Comparison of ENCODE assay signal across 7 mouse cellular contexts in the genomic region with DNA sequence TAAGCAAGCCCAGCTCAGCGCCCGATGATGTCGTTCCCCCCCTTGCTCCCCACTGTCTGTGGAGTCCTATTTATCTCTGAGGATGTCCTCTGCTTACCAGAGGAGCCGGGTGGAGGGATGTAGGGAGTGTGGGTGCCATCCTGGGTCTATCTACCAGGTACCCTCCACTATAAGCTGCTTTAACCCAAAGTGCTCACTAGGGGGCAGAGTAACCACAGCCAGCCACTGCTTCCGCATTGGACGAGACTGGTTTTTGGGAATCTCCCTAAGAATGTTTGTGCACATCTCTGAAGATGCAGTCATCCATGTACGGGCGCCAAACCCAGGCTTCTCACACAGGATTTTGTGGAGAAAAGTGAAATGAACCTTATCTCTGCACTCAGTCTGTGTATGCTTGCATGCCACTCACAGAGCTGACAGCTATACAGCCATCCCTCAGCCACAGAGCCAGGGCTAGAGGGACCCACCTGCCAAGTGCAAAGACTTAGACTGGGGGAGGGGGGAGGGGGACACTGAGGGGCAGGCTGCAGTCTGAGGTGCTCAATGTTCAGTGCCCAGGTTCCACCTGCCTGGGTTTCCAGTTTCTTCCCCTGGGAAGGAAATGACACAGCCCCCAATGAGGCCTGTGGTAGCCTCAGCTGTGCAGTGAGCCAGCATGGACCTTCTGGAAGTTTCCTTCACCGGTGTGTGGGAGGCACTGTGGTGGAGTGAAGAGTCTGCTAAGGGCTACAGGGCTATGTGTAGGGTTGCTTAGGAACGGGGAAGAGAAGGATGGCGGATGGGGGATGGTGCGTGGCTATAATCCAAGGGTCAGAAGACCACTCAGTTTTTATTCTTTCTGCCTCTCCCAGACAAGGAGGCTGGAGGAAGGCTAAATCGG. TPM values are rescaled to one million over a fixed set of nuclear protein-coding genes. Genes with fewer than 3 reads are reported as not detected.
A peak's percentile ranks its signal among the peaks of the same experiment; 100 is the strongest.
DNase-seq lines count a peak whose midpoint lies in the region; ATAC-seq and TF ChIP-seq lines count a peak whose summit lies in the region.

No protein-coding gene starts in this region.

- 0 out of 2 replicates have a peak, but pooled peaks have one; percentile 30 for ATAC-seq in heart, embryonic 12.5 days (ENCODE audit: insufficient number of reproducible peaks, low FRiP score)
- ATAC-seq in kidney, embryonic 15.5 days (replicated peaks; ENCODE audit: low FRiP score): peak; percentile 73

- no peak overlapping the region for H3K4me3 ChIP-seq in CH12.LX (replicated peaks in 1 of 3; ENCODE audit: low read depth in 2 of 3, low read length in 2 of 3, poor library complexity in 1 of 3)
- no peak overlapping the region for H3K4me3 ChIP-seq in heart, embryonic 12.5 days
- H3K4me3 ChIP-seq in kidney, embryonic 15.5 days (replicated peaks): no peak overlapping the region
- no peak overlapping the region for H3K4me3 ChIP-seq in lung, adult 2 months (replicated peaks; ENCODE audit: extremely low read depth, low read depth, low read length)

- no peak overlapping the region for H3K27ac ChIP-seq in CH12.LX (ENCODE audit: insufficient read depth, low read depth)
- no peak overlapping the region for H3K27ac ChIP-seq in heart, embryonic 12.5 days (ENCODE audit: poor library complexity, severe bottlenecking)
- H3K27ac ChIP-seq in kidney, embryonic 15.5 days: peak overlapping the region; percentile 64; the same call in 1 of the 2 replicates

- TF ChIP-seq RAD21 in CH12.LX (IDR thresholded peaks at IDR 0.05; ENCODE audit: low read depth, low read length): peak; percentile 80

- H3K36me3 ChIP-seq in CH12.LX (replicated peaks in 1 of 2; ENCODE audit: control insufficient read depth in 1 of 2, insufficient read depth in 1 of 2, low read length in 1 of 2): no peaks in the 10 kb centered on the region
- no peaks in the 10 kb centered on the region for H3K36me3 ChIP-seq in heart, embryonic 12.5 days
- no peaks in the 10 kb centered on the region for H3K36me3 ChIP-seq in kidney, embryonic 15.5 days

- no peak overlapping the region for H3K4me2 ChIP-seq in CH12.LX (ENCODE audit: insufficient read depth, low read depth, poor library complexity, severe bottlenecking)
- no peak overlapping the region for H3K4me2 ChIP-seq in heart, embryonic 12.5 days
- H3K4me2 ChIP-seq in kidney, embryonic 15.5 days: peak overlapping the region; percentile 14; the same call in 1 of the 2 replicates

- 53% methylated on average over 13 of the region's 13 CpGs for WGBS in heart, embryonic 12.5 days
- 39% methylated on average over 13 of the region's 13 CpGs for WGBS in kidney, embryonic 15.5 days
- 36% methylated on average over 13 of the region's 13 CpGs for WGBS in lung, adult 2 months

- peak; percentile 58 to 85 for TF ChIP-seq CTCF in CH12.LX (conservative IDR thresholded peaks at IDR 0.05 in 1 of 2, IDR thresholded peaks at IDR 0.05 in 1 of 2; ENCODE audit: low read depth in 2 of 2, low read length in 2 of 2)
- TF ChIP-seq CTCF in lung, adult 2 months (IDR thresholded peaks at IDR 0.05; ENCODE audit: insufficient read depth, low read length): peak; percentile 88

- H3K9me3 ChIP-seq in CH12.LX (replicated peaks; ENCODE audit: low read length): no peaks in the 10 kb centered on the region
- no peaks in the 10 kb centered on the region for H3K9me3 ChIP-seq in heart, embryonic 12.5 days (replicated peaks)
- H3K9me3 ChIP-seq in kidney, embryonic 15.5 days (replicated peaks): no peaks in the 10 kb centered on the region

- TF ChIP-seq EP300 in CH12.LX (IDR thresholded peaks at IDR 0.05; ENCODE audit: low read length): no peak

- dilution Hi-C loops in CH12.LX (cut with MboI; ENCODE audit: extremely low pct_ligation_motif_present, extremely low pct_unique_long_range_greater_than_20kb, low sequenced_read_pairs): no loop called here

- H3K79me2 ChIP-seq in CH12.LX (replicated peaks; ENCODE audit: control insufficient read depth, extremely low read depth, insufficient read depth, poor library complexity, severe bottlenecking): no peaks in the 10 kb centered on the region

- DNase-seq in CH12.LX (ENCODE audit: extremely low read depth) (peak; percentile 6), adipocyte (ENCODE audit: low spot score) (peak; percentile 66)
- DNase-seq in embryo, embryonic 10.5 days (ENCODE audit: low spot score): peak; percentile 82
- peak; percentile 34 for DNase-seq in lung, adult 2 months
- peak; percentile 45 for DNase-seq in retina, adult 2 months (ENCODE audit: low read depth, low spot score)

- H3K27me3 ChIP-seq in CH12.LX (replicated peaks): peaks cover 96% of the 10 kb centered on the region
- H3K27me3 ChIP-seq in heart, embryonic 12.5 days (replicated peaks): peaks cover 17% of the 10 kb centered on the region; the same call in 1 of the 2 replicates
- no peaks in the 10 kb centered on the region for H3K27me3 ChIP-seq in kidney, embryonic 15.5 days

- TF ChIP-seq POLR2A in CH12.LX (IDR thresholded peaks at IDR 0.05; ENCODE audit: low read depth, low read length): no peak
- TF ChIP-seq POLR2A in lung, adult 2 months (IDR thresholded peaks at IDR 0.05; ENCODE audit: borderline replicate concordance, extremely low read depth, low read depth, low read length): no peak

- in situ Hi-C loops in CH12.LX (cut with MboI; ENCODE audit: low pct_ligation_motif_present, low pct_unique_long_range_greater_than_20kb, low sequenced_read_pairs): no loop called here

- 0 out of 4 replicates have a peak, but pooled peaks cover 0 to 3% of the 10 kb centered on the region in 2 experiments for H3K4me1 ChIP-seq in CH12.LX (ENCODE audit: control insufficient read depth in 1 of 2, insufficient read depth in 2 of 2)
- peaks cover 22% of the 10 kb centered on the region for H3K4me1 ChIP-seq in heart, embryonic 12.5 days (replicated peaks)
- H3K4me1 ChIP-seq in kidney, embryonic 15.5 days: peaks cover 36% of the 10 kb centered on the region
- no peaks in the 10 kb centered on the region; the same call in none of the 2 replicates for H3K4me1 ChIP-seq in lung, adult 2 months (ENCODE audit: control insufficient read depth, insufficient read depth, low read length)

- H3K9ac ChIP-seq in CH12.LX (ENCODE audit: insufficient read depth, low read depth): no peak overlapping the region
- no peak overlapping the region for H3K9ac ChIP-seq in heart, embryonic 12.5 days
- H3K9ac ChIP-seq in kidney, embryonic 15.5 days: no peak overlapping the region

TF ChIP-seq in CH12.LX, 34 proteins besides CTCF, POLR2A, EP300 and RAD21:
- TF ChIP-seq MXI1 (IDR thresholded peaks at IDR 0.05; ENCODE audit: low read depth, low read length): no peak
- TF ChIP-seq ELF1 (IDR thresholded peaks at IDR 0.05; ENCODE audit: low read depth, low read length): peak; percentile 85
- peak; percentile 68 for TF ChIP-seq SMC3 (IDR thresholded peaks at IDR 0.05; ENCODE audit: low read depth, low read length)
- no peak for TF ChIP-seq GABPA (IDR thresholded peaks at IDR 0.05; ENCODE audit: insufficient replicate concordance, low read depth, low read length)
TF ChIP-seq in CH12.LX: peak in this region for 2.

RNA-seq across cellular contexts. Expression of a gene that starts 23.1 kb away (rescaled TPM):
- total RNA-seq in CH12.LX (2012; rRNA removed) (not detected in 2 replicates), CH12.LX (2014; rRNA removed) (not detected in 2 replicates)
- not detected in 2 replicates for polyA plus RNA-seq in CH12.LX (2012; ENCODE audit: insufficient read length, low read depth)
- polyA plus RNA-seq in heart, embryonic 12.5 days (2016; fragmentation: Nextera tagmentation; extraction: Ambion mirVana): 11.4 and 11.5 TPM in 2 replicates
- polyA plus RNA-seq in kidney, embryonic 15.5 days (2015; fragmentation: Nextera tagmentation; extraction: Ambion mirVana): 18.9 and 22.7 TPM in 2 replicates
- polyA plus RNA-seq in lung, adult 2 months (2012; rRNA removed): 42.8 and 65.2 TPM in 2 replicates

Comparison
In these comparisons a context has a peak if more than half of its experiments do, and no peak if none do; other contexts are left out.
1. DNase-seq: peak in every context shown above with its lines; median percentile 82 in embryo, embryonic 10.5 days; 66 in adipocyte; 45 in retina, adult 2 months; 34 in lung, adult 2 months; 6 in CH12.LX.
2. RNA of a gene that starts 23.1 kb away (polyA plus RNA-seq): 42.8 to 65.2 TPM in lung, adult 2 months, 18.9 to 22.7 TPM in kidney, embryonic 15.5 days and 11.4 to 11.5 TPM in heart, embryonic 12.5 days; not detected in CH12.LX; every median in the first group is over 10 times any median in the second.